In the genomic region with DNA sequence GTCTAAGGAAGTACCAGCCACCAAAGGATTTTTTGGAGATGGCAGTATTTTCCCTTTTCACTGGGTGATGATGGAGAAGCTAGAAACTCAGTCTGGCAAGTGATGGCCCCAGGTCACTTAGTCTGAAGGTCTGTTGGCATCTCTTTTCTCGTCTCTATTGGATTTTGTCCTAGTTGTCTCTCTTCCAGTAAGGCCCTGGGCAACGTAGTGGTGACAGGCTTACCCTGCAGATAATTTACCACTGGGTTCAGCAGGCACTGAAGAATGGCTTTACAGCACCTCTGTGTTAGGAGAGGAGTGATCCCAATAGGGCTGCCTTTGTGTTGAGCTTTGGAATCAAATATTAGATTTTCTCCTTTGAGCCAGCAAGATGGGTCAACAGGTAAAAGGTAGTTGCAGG, we compare ENCODE assay signal across 17 mouse cellular contexts.
DNase-seq lines count a peak whose midpoint lies in the region; ATAC-seq and TF ChIP-seq lines count a peak whose summit lies in the region.
"Had no signal": no experiment of that assay in that cellular context is flagged by ENCODE, and none has a peak within 500 bp of the region (broad histone marks: within the 10 kb centered on the region; RNA-seq: fewer than 3 reads in every experiment).

No protein-coding gene starts in this region.

- no peak overlapping the region for H3K27ac ChIP-seq in heart, embryonic 10.5 days
- H3K27ac ChIP-seq in kidney, embryonic 16.5 days (ENCODE audit: low read length) = no peak overlapping the region
- no peak overlapping the region for H3K27ac ChIP-seq in liver, adult 2 months (replicated peaks; ENCODE audit: insufficient read depth, low read depth, low read length)
- H3K27ac ChIP-seq: embryonic facial prominence, embryonic 12.5 days; embryonic facial prominence, embryonic 15.5 days; gastrocnemius, adult 2 months; hindbrain, postnatal 0 days had no signal

- no peaks in the 10 kb centered on the region for H3K9me3 ChIP-seq in heart, embryonic 10.5 days
- H3K9me3 ChIP-seq in kidney, embryonic 16.5 days (ENCODE audit: low read length) = no peaks in the 10 kb centered on the region
- H3K9me3 ChIP-seq: embryonic facial prominence, embryonic 12.5 days; embryonic facial prominence, embryonic 15.5 days; heart, embryonic 13.5 days had no signal

- TF ChIP-seq CTCF in liver, adult 2 months (IDR thresholded peaks at IDR 0.05; ENCODE audit: low read depth, low read length) = no peak

- TF ChIP-seq POLR2A in liver, adult 2 months (IDR thresholded peaks at IDR 0.05; ENCODE audit: extremely low read depth, insufficient read depth, low read length) = no peak

- WGBS in heart, embryonic 10.5 days = 46% methylated on average over 2 of the region's 2 CpGs
- 36% methylated on average over 2 of the region's 2 CpGs for WGBS in kidney, embryonic 16.5 days
- 25% methylated on average over 2 of the region's 2 CpGs for WGBS in liver, adult 2 months

- peak; percentile 61 for DNase-seq in heart, adult 11 months
- DNase-seq in heart, embryonic 10.5 days (ENCODE audit: low spot score) = no peak
- peak; percentile 41 to 55 for DNase-seq in kidney, adult 8-10 months
- peak; percentile 90 for DNase-seq in liver, adult 2 months (ENCODE audit: extremely low read depth, low read depth, low spot score)
- DNase-seq in liver = no peak
- DNase-seq: cerebellum, adult 9-11 months; gastrocnemius, postnatal 14 days had no signal

- peaks cover 46% of the 10 kb centered on the region for H3K4me1 ChIP-seq in heart, embryonic 10.5 days
- H3K4me1 ChIP-seq in kidney, embryonic 16.5 days (ENCODE audit: insufficient read depth, low read length) = peaks cover 22% of the 10 kb centered on the region
- peaks cover 2% of the 10 kb centered on the region for H3K4me1 ChIP-seq in liver, adult 2 months (ENCODE audit: control insufficient read depth, insufficient read depth, low read length)

- ATAC-seq in kidney, embryonic 16.5 days (ENCODE audit: low FRiP score, low TSS enrichment) = no peak
- ATAC-seq: activated CD4-positive, CD25-positive, alpha-beta regulatory T cell, adult 4 months; forebrain, embryonic 14.5 days; forebrain, postnatal 0 days; hindbrain, postnatal 0 days had no signal

- no peak overlapping the region for H3K4me2 ChIP-seq in kidney, embryonic 16.5 days (replicated peaks; ENCODE audit: low read depth, low read length)
- H3K4me2 ChIP-seq: embryonic facial prominence, embryonic 12.5 days; embryonic facial prominence, embryonic 15.5 days; heart, embryonic 13.5 days; hindbrain, embryonic 14.5 days had no signal

- no peaks in the 10 kb centered on the region for H3K27me3 ChIP-seq in heart, embryonic 10.5 days (ENCODE audit: insufficient read depth, poor library complexity, severe bottlenecking)
- no peaks in the 10 kb centered on the region for H3K27me3 ChIP-seq in kidney, embryonic 16.5 days (ENCODE audit: insufficient read depth, low read length)
- no peaks in the 10 kb centered on the region for H3K27me3 ChIP-seq in liver, adult 2 months (ENCODE audit: control insufficient read depth, insufficient read depth, low read length)
- H3K27me3 ChIP-seq: embryonic facial prominence, embryonic 12.5 days; embryonic facial prominence, embryonic 15.5 days; heart, embryonic 13.5 days had no signal

- H3K79me2 ChIP-seq in liver, adult 2 months (ENCODE audit: control insufficient read depth, insufficient read depth, low read length) = no peaks in the 10 kb centered on the region

- H3K36me3 ChIP-seq in heart, embryonic 10.5 days = no peaks in the 10 kb centered on the region
- no peaks in the 10 kb centered on the region for H3K36me3 ChIP-seq in kidney, embryonic 16.5 days (ENCODE audit: insufficient read depth, low read length)
- H3K36me3 ChIP-seq in liver, adult 2 months (ENCODE audit: control insufficient read depth, insufficient read depth, low read length) = no peaks in the 10 kb centered on the region
- H3K36me3 ChIP-seq: embryonic facial prominence, embryonic 12.5 days; embryonic facial prominence, embryonic 15.5 days; heart, embryonic 13.5 days had no signal

- no peak overlapping the region for H3K4me3 ChIP-seq in heart, embryonic 10.5 days
- no peak overlapping the region for H3K4me3 ChIP-seq in kidney, embryonic 16.5 days (ENCODE audit: low read length)
- H3K4me3 ChIP-seq in liver, adult 2 months (ENCODE audit: insufficient read depth, low read depth, low read length) = no peak overlapping the region
- H3K4me3 ChIP-seq: embryonic facial prominence, embryonic 12.5 days; embryonic facial prominence, embryonic 15.5 days; gastrocnemius, adult 2 months; heart, embryonic 13.5 days had no signal

- no peak overlapping the region for H3K9ac ChIP-seq in kidney, embryonic 16.5 days (replicated peaks; ENCODE audit: low read length)
- H3K9ac ChIP-seq in liver, adult 2 months (ENCODE audit: low read depth, low read length) = no peak overlapping the region
- H3K9ac ChIP-seq: embryonic facial prominence, embryonic 12.5 days; embryonic facial prominence, embryonic 15.5 days; forebrain, postnatal 0 days; heart, embryonic 13.5 days; hindbrain, embryonic 14.5 days had no signal

Comparison
In these comparisons a context has a peak if more than half of its experiments do, and no peak if none do; other contexts are left out.
1. DNase-seq: peak in heart, adult 11 months (single experiment), kidney, adult 8-10 months (2 of 2) and liver, adult 2 months (single experiment); none in heart, embryonic 10.5 days (single experiment) and liver (single experiment).